ENCODE assay signal across 23 mouse cellular contexts in genomic region chr3:25660285-25660684, GRCm38 (mm10).
"Had no signal": no experiment of that assay in that cellular context is flagged by ENCODE, and none has a peak within 500 bp of the region (broad histone marks: within the 10 kb centered on the region; RNA-seq: fewer than 3 reads in every experiment).

No protein-coding gene starts in this region.

- H3K9ac ChIP-seq: limb, embryonic 12.5 days; limb, embryonic 15.5 days; liver, embryonic 14.5 days; liver, postnatal 0 days; lung, embryonic 14.5 days; midbrain, embryonic 13.5 days; neural tube, embryonic 13.5 days; stomach, embryonic 15.5 days had no signal

- DNase-seq: kidney, adult 18-20 months; kidney, adult 9 months; kidney, postnatal 14 days; kidney, postnatal 4 days; layer of hippocampus, adult 9-11 months; layer of hippocampus, postnatal 36 days; liver, postnatal 0 days; lung, embryonic 14.5 days; retina, postnatal 1 day; right cerebral cortex, postnatal 25 days; spleen, adult 18-20 months; thymus, postnatal 25 days had no signal

- H3K4me1 ChIP-seq: limb, embryonic 12.5 days; limb, embryonic 15.5 days; midbrain, embryonic 13.5 days; neural tube, embryonic 13.5 days; stomach, embryonic 15.5 days had no signal

- H3K4me3 ChIP-seq: left cerebral cortex, adult 2 months; limb, embryonic 12.5 days; limb, embryonic 15.5 days; midbrain, embryonic 13.5 days; myocyte; neural tube, embryonic 13.5 days; stomach, embryonic 15.5 days had no signal

- H3K9me3 ChIP-seq: limb, embryonic 12.5 days; limb, embryonic 15.5 days; midbrain, embryonic 13.5 days; neural tube, embryonic 13.5 days; stomach, embryonic 15.5 days had no signal

- ATAC-seq: liver, postnatal 0 days; lung, postnatal 0 days; midbrain, embryonic 13.5 days had no signal

- H3K4me2 ChIP-seq: limb, embryonic 12.5 days; limb, embryonic 15.5 days; liver, embryonic 11.5 days; lung, embryonic 14.5 days; midbrain, embryonic 13.5 days; neural tube, embryonic 13.5 days; stomach, embryonic 15.5 days had no signal

- H3K36me3 ChIP-seq: limb, embryonic 12.5 days; limb, embryonic 15.5 days; midbrain, embryonic 13.5 days; neural tube, embryonic 13.5 days; stomach, embryonic 15.5 days had no signal

- H3K27me3 ChIP-seq: limb, embryonic 12.5 days; limb, embryonic 15.5 days; midbrain, embryonic 13.5 days; neural tube, embryonic 13.5 days; stomach, embryonic 15.5 days had no signal

- H3K27ac ChIP-seq: left cerebral cortex, adult 2 months; limb, embryonic 12.5 days; limb, embryonic 15.5 days; liver, embryonic 14.5 days; macrophage; midbrain, embryonic 13.5 days; neural tube, embryonic 13.5 days; stomach, embryonic 15.5 days had no signal
